Mouse (Mus musculus) heart, postnatal 0 days (tissue): ENCODE data around the gene Hikeshi. TPM values are rescaled to one million over a fixed set of nuclear protein-coding genes. Genes with fewer than 3 reads are reported as not detected.

Experiments used
- ATAC-seq: fragments of 200-750 bp; cut with Nextera tagmentation; 2 replicates; pipeline ENCODE4 v1.8.0; 2017; ENCODE audit warnings: low read depth, moderate number of reproducible peaks, moderate library complexity; ENCODE audit not compliant: insufficient read depth
- DNase-seq: peaks from one replicate; pipeline ENCODE4 v3.0.0-alpha.2; 2016; ENCODE audit warnings: low spot score
- H3K27ac ChIP-seq: fragments of 300-500 bp; sonication (generic); 2 replicates; pipeline ENCODE4 v1.5.1; 2014; ENCODE audit warnings: low read depth, mild to moderate bottlenecking
- H3K27me3 ChIP-seq: fragments of 300-500 bp; sonication (generic); 2 replicates; pipeline ENCODE4 v1.6.1; 2014; ENCODE audit warnings: low read length, mixed read lengths; ENCODE audit not compliant: control insufficient read depth, insufficient read depth
- H3K36me3 ChIP-seq: fragments of 300-500 bp; sonication (generic); replicated peaks from 2 replicates; pipeline ENCODE4 v1.6.1; 2014; ENCODE audit warnings: low read length, mixed read lengths; ENCODE audit not compliant: control insufficient read depth, insufficient read depth
- H3K4me1 ChIP-seq: fragments of 300-500 bp; sonication (generic); 2 replicates; pipeline ENCODE4 v1.6.1; 2014; ENCODE audit warnings: antibody characterized with exemption; ENCODE audit not compliant: control insufficient read depth, insufficient read depth
- H3K4me2 ChIP-seq: fragments of 300-500 bp; sonication (generic); 2 replicates; pipeline ENCODE4 v1.6.1; 2014; ENCODE audit warnings: low read depth, mild to moderate bottlenecking, low read length, moderate library complexity
- H3K4me3 ChIP-seq: fragments of 300-500 bp; sonication (generic); 2 replicates; pipeline ENCODE4 v1.5.1; 2014; ENCODE audit warnings: low read depth, low read length
- H3K9ac ChIP-seq: fragments of 300-500 bp; sonication (generic); replicated peaks from 2 replicates; pipeline ENCODE4 v1.6.1; 2014; ENCODE audit warnings: low read depth, low read length, mixed read lengths
- H3K9me3 ChIP-seq: fragments of 300-500 bp; sonication (generic); replicated peaks from 2 replicates; pipeline ENCODE4 v1.6.1; 2016; ENCODE audit warnings: low read length; ENCODE audit not compliant: control insufficient read depth
- CTCF ChIP-seq: IDR thresholded peaks from 2 replicates; pipeline ENCODE4 v1.5.1; 2016; ENCODE audit warnings: antibody characterized with exemption, control low read depth, low read depth
- EP300 ChIP-seq: IDR thresholded peaks from 2 replicates; pipeline ENCODE4 v1.6.1; 2016; ENCODE audit warnings: antibody characterized with exemption, low read depth
- whole genome bisulfite sequencing: fragments of 180-500 bp; shearing (Covaris S2); extraction: QIAGEN DNeasy Blood & Tissue Kit; methylation state at CpG from one replicate; pipeline ENCODE4 v1.1.7; 2014; 5-methylcytosine and 5-hydroxymethylcytosine counted together
- polyA plus RNA-seq: library from polyadenylated mRNA; unstranded; fragments of >200 nt; fragmentation: Nextera tagmentation; extraction: Ambion mirVana; gene quantifications from 2 replicates; pipeline ENCODE4 v1.2.1, GENCODE M21; 2015
- total RNA-seq: library from RNA; depleted of rRNA; stranded (reverse); fragments of >200 nt; gene quantifications from 2 replicates; pipeline ENCODE4 v1.2.3, GENCODE M21; 2014; ENCODE audit warnings: low replicate concordance

The Hikeshi gene
- total and polyA plus RNA-seq, 2 experiments from 2014 or later, result 90.9 to 120 TPM

GRCm38 (mm10) chr7:89923441-89924180, 17.4 kb downstream of the Hikeshi start:
- no peaks in the 10 kb centered on the region for H3K4me1 ChIP-seq
- no peak overlapping the region for H3K4me2 ChIP-seq
- no peak for TF ChIP-seq CTCF
- no peak for TF ChIP-seq EP300
- no peak for ATAC-seq
- 95% methylated on average over 15 of the region's 15 CpGs for WGBS
- H3K36me3 ChIP-seq, result peaks cover 7% of the 10 kb centered on the region
- DNase-seq, result no peak
- no peaks in the 10 kb centered on the region for H3K9me3 ChIP-seq
- H3K4me3 ChIP-seq, result no peak overlapping the region
- H3K9ac ChIP-seq, result no peak overlapping the region
- no peak overlapping the region for H3K27ac ChIP-seq
- no peaks in the 10 kb centered on the region for H3K27me3 ChIP-seq

DNA sequence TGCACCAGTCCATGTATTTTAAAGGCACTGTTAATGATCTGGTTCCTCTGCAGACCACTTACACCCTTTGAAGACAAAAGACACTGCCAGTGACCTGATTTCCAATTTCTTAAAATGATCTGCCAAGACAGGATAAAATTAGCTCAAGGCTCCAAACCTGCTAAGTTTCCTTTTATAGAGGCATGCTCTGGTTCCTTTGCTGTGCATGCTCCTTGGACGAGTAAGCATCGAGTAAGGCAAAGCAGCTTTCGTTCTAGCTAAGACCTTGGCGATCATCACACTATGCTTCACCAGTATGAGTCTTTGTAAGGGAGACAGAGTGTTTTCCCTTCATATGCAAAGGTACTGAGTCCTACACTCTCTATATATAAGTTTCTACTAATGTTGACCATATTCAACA, 23.2 kb downstream of the Hikeshi start:
- no peak for TF ChIP-seq CTCF
- no peak for TF ChIP-seq EP300
- DNase-seq (no peak), ATAC-seq (no peak)
- no peaks in the 10 kb centered on the region for H3K27me3 ChIP-seq
- WGBS, result 78% methylated on average over 4 of the region's 4 CpGs
- no peak overlapping the region for H3K4me2 ChIP-seq
- H3K27ac ChIP-seq, result no peak overlapping the region
- H3K9me3 ChIP-seq, result no peaks in the 10 kb centered on the region
- no peak overlapping the region for H3K4me3 ChIP-seq
- no peak overlapping the region for H3K9ac ChIP-seq
- no peaks in the 10 kb centered on the region for H3K4me1 ChIP-seq
- H3K36me3 ChIP-seq, result peaks cover 8% of the 10 kb centered on the region

DNA sequence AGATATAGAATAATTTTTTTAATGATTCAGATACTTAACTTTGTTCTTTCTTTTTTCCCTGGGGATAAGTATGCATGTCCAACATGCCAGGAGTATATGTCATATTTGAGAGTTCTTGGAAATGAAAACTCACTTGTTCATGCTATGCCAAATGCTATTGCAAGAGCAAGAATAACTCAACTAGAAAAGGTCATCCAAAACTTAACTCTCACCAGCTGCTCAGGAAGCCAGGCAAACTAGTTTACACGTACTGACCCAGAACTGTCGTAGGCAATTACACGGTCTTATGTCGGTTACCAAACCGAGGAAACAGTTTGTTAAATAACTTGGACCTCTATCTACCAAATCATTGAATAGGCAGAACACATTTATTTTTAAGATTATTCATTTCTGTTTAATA, 24.3 kb downstream of the Hikeshi start:
- no peak overlapping the region for H3K4me2 ChIP-seq
- peaks cover 8% of the 10 kb centered on the region for H3K36me3 ChIP-seq
- ATAC-seq (no peak), DNase-seq (no peak)
- H3K9me3 ChIP-seq, result no peaks in the 10 kb centered on the region
- H3K27ac ChIP-seq, result no peak overlapping the region
- no peak overlapping the region for H3K4me3 ChIP-seq
- H3K4me1 ChIP-seq, result no peaks in the 10 kb centered on the region
- no peak overlapping the region for H3K9ac ChIP-seq
- 90% methylated on average over 5 of the region's 5 CpGs for WGBS
- H3K27me3 ChIP-seq, result no peaks in the 10 kb centered on the region
- TF ChIP-seq CTCF (no peak), EP300 (no peak)

- DNase-seq (no peak), ATAC-seq (no peak)
- H3K9me3 ChIP-seq, result no peaks in the 10 kb centered on the region
- WGBS, result 90% methylated on average over 3 of the region's 3 CpGs
- no peak overlapping the region for H3K27ac ChIP-seq
- no peak for TF ChIP-seq EP300
- no peak for TF ChIP-seq CTCF
- no peak overlapping the region for H3K4me3 ChIP-seq
- H3K4me2 ChIP-seq, result no peak overlapping the region
- H3K36me3 ChIP-seq, result 0 out of 2 replicates have a peak, but pooled peaks cover 3% of the 10 kb centered on the region
- no peak overlapping the region for H3K9ac ChIP-seq
- no peaks in the 10 kb centered on the region for H3K27me3 ChIP-seq
- no peaks in the 10 kb centered on the region for H3K4me1 ChIP-seq
Observed at GRCm38 (mm10) chr7:89913432-89914158, 27.4 kb downstream of the Hikeshi start.

DNA sequence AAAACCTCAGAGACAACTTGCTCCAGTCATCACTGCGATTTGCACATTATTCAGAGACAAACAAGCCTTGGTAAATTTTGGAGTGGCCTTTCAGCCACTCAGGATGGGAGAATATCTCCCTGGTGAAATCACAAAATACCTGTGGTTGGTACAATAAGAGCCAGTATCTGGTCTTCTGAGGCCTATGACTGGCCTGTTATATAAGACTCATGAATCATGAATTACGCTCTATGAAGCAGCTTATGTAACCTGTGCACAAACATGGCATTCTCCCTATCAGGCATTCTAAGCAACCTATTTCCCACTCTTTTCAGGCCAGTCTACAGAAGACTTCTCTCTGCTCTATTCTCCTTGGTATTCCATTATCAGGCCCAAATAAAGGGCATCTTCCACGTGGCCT, 28.6 kb downstream of the Hikeshi start:
- 87% methylated on average over 3 of the region's 3 CpGs for WGBS
- DNase-seq (no peak), ATAC-seq (no peak)
- Histone ChIP-seq H3K27ac (no peak overlapping the region), H3K36me3 (0 out of 2 replicates have a peak, but pooled peaks cover 3% of the 10 kb centered on the region), H3K4me2 (no peak overlapping the region), H3K9ac (no peak overlapping the region), H3K27me3 (no peaks in the 10 kb centered on the region), H3K4me1 (no peaks in the 10 kb centered on the region), H3K9me3 (no peaks in the 10 kb centered on the region), H3K4me3 (no peak overlapping the region)
- TF ChIP-seq CTCF (no peak), EP300 (no peak)

GRCm38 (mm10) chr7:89909711-89910110, 31.3 kb downstream of the Hikeshi start:
- H3K9ac ChIP-seq, result no peak overlapping the region
- ATAC-seq, result no peak
- no peaks in the 10 kb centered on the region for H3K4me1 ChIP-seq
- H3K27me3 ChIP-seq, result no peaks in the 10 kb centered on the region
- H3K27ac ChIP-seq, result no peak overlapping the region
- no peak for TF ChIP-seq EP300
- TF ChIP-seq CTCF, result no peak
- H3K4me2 ChIP-seq, result no peak overlapping the region
- 57% methylated on average over 4 of the region's 4 CpGs for WGBS
- DNase-seq, result no peak
- H3K36me3 ChIP-seq, result no peaks in the 10 kb centered on the region
- no peaks in the 10 kb centered on the region for H3K9me3 ChIP-seq
- H3K4me3 ChIP-seq, result no peak overlapping the region
